Mouse (Mus musculus) cerebral cortex, adult 2 months (tissue): Measurements from ENCODE around the gene Bmp7.

Source experiments
- WGBS: fragments of 180-500 bp; shearing (Covaris S2); methylation state at CpG from one replicate; pipeline ENCODE4 v1.1.7; 2018; 5-methylcytosine and 5-hydroxymethylcytosine counted together

Bmp7 gene

GRCm38 (mm10) chr2:172949051-172949450 lies 8.9 kb upstream of the Bmp7 start:
- 44% methylated on average over 5 of the region's 5 CpGs for WGBS

GRCm38 (mm10) chr2:172940799-172941163 lies 660 bp upstream of the Bmp7 start:
- 1% methylated on average over 13 of the region's 13 CpGs for WGBS

- WGBS: under 1% methylated on average over 26 of the region's 26 CpGs
Observed at GRCm38 (mm10) chr2:172939639-172940002, 500 bp downstream of the Bmp7 start.

- WGBS: 3% methylated on average over 57 of the region's 57 CpGs
Observed at GRCm38 (mm10) chr2:172938761-172939638, 1.1 kb downstream of the Bmp7 start.

- 60% methylated on average over 12 of the region's 12 CpGs for WGBS
Observed at GRCm38 (mm10) chr2:172937326-172938190, 2.6 kb downstream of the Bmp7 start.

GRCm38 (mm10) chr2:172936844-172937243 lies 3.3 kb downstream of the Bmp7 start:
- WGBS: 84% methylated on average over 5 of the region's 5 CpGs

GRCm38 (mm10) chr2:172935776-172936562 lies 4.2 kb downstream of the Bmp7 start:
- WGBS: 87% methylated on average over 12 of the region's 12 CpGs

GRCm38 (mm10) chr2:172934891-172935740 lies 5.0 kb downstream of the Bmp7 start:
- 57% methylated on average over 30 of the region's 30 CpGs for WGBS

- 18% methylated on average over 8 of the region's 8 CpGs for WGBS
Observed at GRCm38 (mm10) chr2:172934420-172934788, 5.7 kb downstream of the Bmp7 start.

- WGBS: 10% methylated on average over 34 of the region's 34 CpGs
Observed at GRCm38 (mm10) chr2:172933631-172934419, 6.3 kb downstream of the Bmp7 start.

GRCm38 (mm10) chr2:172931137-172931898 lies 8.8 kb downstream of the Bmp7 start:
- 87% methylated on average over 17 of the region's 17 CpGs for WGBS

GRCm38 (mm10) chr2:172929905-172930436 lies 10.2 kb downstream of the Bmp7 start:
- WGBS: 93% methylated on average over 14 of the region's 14 CpGs

- 74% methylated on average over 5 of the region's 5 CpGs for WGBS
Observed at GRCm38 (mm10) chr2:172927643-172928042, 12.5 kb downstream of the Bmp7 start.

- WGBS: 80% methylated on average over 4 of the region's 4 CpGs
Observed at GRCm38 (mm10) chr2:172926311-172926710, 13.8 kb downstream of the Bmp7 start.

- WGBS: 57% methylated on average over 6 of the region's 6 CpGs
Observed at GRCm38 (mm10) chr2:172924961-172925360, 15.2 kb downstream of the Bmp7 start.

- 88% methylated on average over 7 of the region's 7 CpGs for WGBS
Observed at GRCm38 (mm10) chr2:172923198-172923597, 16.9 kb downstream of the Bmp7 start.

- 86% methylated on average over 5 of the region's 5 CpGs for WGBS
Observed at GRCm38 (mm10) chr2:172922597-172922996, 17.5 kb downstream of the Bmp7 start.

- 85% methylated on average over 14 of the region's 14 CpGs for WGBS
Observed at GRCm38 (mm10) chr2:172914018-172914417, 26.1 kb downstream of the Bmp7 start.

- 47% methylated on average over 5 of the region's 5 CpGs for WGBS
Observed at GRCm38 (mm10) chr2:172911715-172912114, 28.4 kb downstream of the Bmp7 start.
